Mouse (Mus musculus) heart, postnatal 0 days (tissue): Measurements from ENCODE around the gene D130040H23Rik. TPM values are rescaled to one million over a fixed set of nuclear protein-coding genes. Genes with fewer than 3 reads are reported as not detected.

Experiments
- ATAC-seq: fragments of 200-750 bp; cut with Nextera tagmentation; 2 replicates; pipeline ENCODE4 v1.8.0; 2017; ENCODE audit warnings: low read depth, moderate number of reproducible peaks, moderate library complexity; ENCODE audit not compliant: insufficient read depth
- DNase-seq: peaks from one replicate; pipeline ENCODE4 v3.0.0-alpha.2; 2016; ENCODE audit warnings: low spot score
- H3K27ac ChIP-seq: fragments of 300-500 bp; sonication (generic); 2 replicates; pipeline ENCODE4 v1.5.1; 2014; ENCODE audit warnings: low read depth, mild to moderate bottlenecking
- H3K27me3 ChIP-seq: fragments of 300-500 bp; sonication (generic); 2 replicates; pipeline ENCODE4 v1.6.1; 2014; ENCODE audit warnings: low read length, mixed read lengths; ENCODE audit not compliant: control insufficient read depth, insufficient read depth
- H3K36me3 ChIP-seq: fragments of 300-500 bp; sonication (generic); replicated peaks from 2 replicates; pipeline ENCODE4 v1.6.1; 2014; ENCODE audit warnings: low read length, mixed read lengths; ENCODE audit not compliant: control insufficient read depth, insufficient read depth
- H3K4me1 ChIP-seq: fragments of 300-500 bp; sonication (generic); 2 replicates; pipeline ENCODE4 v1.6.1; 2014; ENCODE audit warnings: antibody characterized with exemption; ENCODE audit not compliant: control insufficient read depth, insufficient read depth
- H3K4me2 ChIP-seq: fragments of 300-500 bp; sonication (generic); 2 replicates; pipeline ENCODE4 v1.6.1; 2014; ENCODE audit warnings: low read depth, mild to moderate bottlenecking, low read length, moderate library complexity
- H3K4me3 ChIP-seq: fragments of 300-500 bp; sonication (generic); 2 replicates; pipeline ENCODE4 v1.5.1; 2014; ENCODE audit warnings: low read depth, low read length
- H3K9ac ChIP-seq: fragments of 300-500 bp; sonication (generic); replicated peaks from 2 replicates; pipeline ENCODE4 v1.6.1; 2014; ENCODE audit warnings: low read depth, low read length, mixed read lengths
- H3K9me3 ChIP-seq: fragments of 300-500 bp; sonication (generic); replicated peaks from 2 replicates; pipeline ENCODE4 v1.6.1; 2016; ENCODE audit warnings: low read length; ENCODE audit not compliant: control insufficient read depth
- CTCF ChIP-seq: IDR thresholded peaks from 2 replicates; pipeline ENCODE4 v1.5.1; 2016; ENCODE audit warnings: antibody characterized with exemption, control low read depth, low read depth
- EP300 ChIP-seq: IDR thresholded peaks from 2 replicates; pipeline ENCODE4 v1.6.1; 2016; ENCODE audit warnings: antibody characterized with exemption, low read depth
- WGBS: fragments of 180-500 bp; shearing (Covaris S2); extraction: QIAGEN DNeasy Blood & Tissue Kit; methylation state at CpG from one replicate; pipeline ENCODE4 v1.1.7; 2014; 5-methylcytosine and 5-hydroxymethylcytosine counted together
- polyA plus RNA-seq: library from polyadenylated mRNA; unstranded; fragments of >200 nt; fragmentation: Nextera tagmentation; extraction: Ambion mirVana; gene quantifications from 2 replicates; pipeline ENCODE4 v1.2.1, GENCODE M21; 2015
- total RNA-seq: library from RNA; depleted of rRNA; stranded (reverse); fragments of >200 nt; gene quantifications from 2 replicates; pipeline ENCODE4 v1.2.3, GENCODE M21; 2014; ENCODE audit warnings: low replicate concordance; rRNA removed

D130040H23Rik gene
- 4.9 TPM in 1 of 2 replicates, not detected in the other for total RNA-seq
- 2.1 and 2.5 TPM in 2 replicates for polyA plus RNA-seq

DNA sequence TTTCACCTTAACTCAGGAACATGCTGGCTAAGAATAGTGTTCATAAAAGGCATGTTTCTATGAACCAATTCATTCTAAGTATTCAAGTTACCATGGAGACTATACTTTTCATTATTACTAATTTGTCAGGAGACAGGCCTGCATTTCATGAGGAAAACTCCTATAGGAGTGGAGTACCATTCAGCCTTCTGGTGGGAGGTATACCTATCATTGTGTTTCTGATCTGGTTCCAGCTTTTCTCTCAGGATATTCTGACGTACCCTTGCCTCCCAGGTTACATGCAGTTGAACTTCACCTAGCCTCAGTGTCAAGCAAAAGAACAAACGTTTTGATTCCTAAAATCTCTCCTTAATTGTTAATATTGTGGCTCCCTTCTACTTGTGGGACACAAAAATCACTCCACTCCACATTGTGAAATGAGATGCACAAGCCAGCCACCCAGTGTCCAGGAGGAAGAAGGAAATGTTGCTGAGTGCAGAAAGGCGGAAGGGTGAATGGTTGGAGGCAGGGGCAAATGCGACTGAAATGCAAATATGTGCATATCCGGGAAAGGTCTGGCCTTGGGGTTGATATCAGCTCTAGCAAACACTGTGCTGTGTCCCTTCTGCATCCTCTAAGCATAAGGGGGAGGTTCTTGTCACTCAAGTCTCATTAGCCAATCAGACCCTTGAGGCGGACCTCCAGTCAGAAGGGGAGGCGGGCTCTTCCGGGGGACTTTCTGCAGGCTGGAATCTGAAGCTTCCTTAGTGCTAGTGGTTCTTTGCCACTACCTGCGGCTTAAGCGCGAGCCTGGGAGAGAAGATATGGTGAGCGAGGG, at the start of gene D130040H23Rik:
D130040H23Rik (plus strand) TSS at position 695 of the 817 bp plus-strand sequence.
- TF ChIP-seq CTCF (no peak), EP300 (no peak)
- no peaks in the 10 kb centered on the region for H3K9me3 ChIP-seq
- H3K36me3 ChIP-seq, result no peaks in the 10 kb centered on the region
- H3K4me1 ChIP-seq, result 0 out of 2 replicates have a peak, but pooled peaks cover 4% of the 10 kb centered on the region
- 8% methylated on average over 12 of the region's 12 CpGs for WGBS
- peak within 1 kb of the TSS; percentile 72 for H3K9ac ChIP-seq
- H3K27ac ChIP-seq, result peak within 1 kb of the TSS; percentile 70
- DNase-seq, result peak; percentile 96
- no peaks in the 10 kb centered on the region for H3K27me3 ChIP-seq
- peak; percentile 99 for ATAC-seq
- H3K4me3 ChIP-seq, result peak within 1 kb of the TSS; percentile 71
- peak within 1 kb of the TSS; percentile 82 for H3K4me2 ChIP-seq

DNA sequence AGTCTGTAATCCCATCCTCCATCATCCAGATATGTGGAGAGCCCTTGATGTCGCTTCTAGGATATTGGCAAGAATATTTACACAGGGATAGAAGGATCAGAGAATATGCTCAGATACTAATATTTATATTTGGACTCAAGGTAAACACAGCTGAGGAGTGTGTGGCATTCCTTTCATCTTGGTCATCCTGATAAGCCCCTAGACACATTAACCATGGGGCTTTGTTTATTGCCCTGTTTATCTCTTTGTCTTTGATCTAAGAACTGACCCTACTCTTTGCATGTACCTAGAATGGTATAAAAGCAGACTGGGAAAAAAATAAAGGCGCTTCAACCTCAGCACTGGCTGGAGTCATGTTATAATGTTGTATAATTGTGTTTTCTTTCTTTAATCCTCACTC, 28.3 kb upstream of the D130040H23Rik start:
- H3K9me3 ChIP-seq, result no peaks in the 10 kb centered on the region
- ATAC-seq (no peak), DNase-seq (no peak)
- no peaks in the 10 kb centered on the region for H3K27me3 ChIP-seq
- no peaks in the 10 kb centered on the region for H3K36me3 ChIP-seq
- TF ChIP-seq CTCF (no peak), EP300 (no peak)
- H3K27ac ChIP-seq, result no peak overlapping the region
- H3K4me2 ChIP-seq, result no peak overlapping the region
- no peak overlapping the region for H3K9ac ChIP-seq
- H3K4me1 ChIP-seq, result no peaks in the 10 kb centered on the region
- no peak overlapping the region for H3K4me3 ChIP-seq
- 77% methylated on average over 2 of the region's 2 CpGs for WGBS

DNA sequence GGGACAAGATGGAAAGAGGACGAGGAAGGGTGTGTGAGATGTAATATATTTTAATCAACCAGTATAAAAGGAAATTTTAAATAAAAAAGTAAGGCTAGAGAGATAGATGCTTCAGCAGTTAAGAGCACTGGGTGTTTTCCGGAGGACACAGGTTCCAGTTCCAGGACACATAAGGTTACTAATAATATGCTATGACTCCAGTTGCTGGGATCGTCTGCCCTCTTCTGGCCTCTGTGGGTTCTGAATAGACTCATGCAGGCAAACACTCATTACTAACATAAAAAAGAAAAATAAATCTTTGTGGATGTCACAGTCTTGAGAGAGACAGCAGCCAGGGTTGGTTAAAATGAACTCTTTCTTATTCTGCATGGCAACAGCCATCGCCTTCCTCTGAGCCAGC, 2.4 kb upstream of the D130040H23Rik start:
- Histone ChIP-seq H3K36me3 (no peaks in the 10 kb centered on the region), H3K27ac (no peak overlapping the region), H3K9me3 (no peaks in the 10 kb centered on the region), H3K9ac (no peak overlapping the region), H3K4me1 (0 out of 2 replicates have a peak, but pooled peaks cover 4% of the 10 kb centered on the region), H3K4me2 (no peak overlapping the region), H3K27me3 (no peaks in the 10 kb centered on the region), H3K4me3 (no peak overlapping the region)
- TF ChIP-seq CTCF, result peak; percentile 52
- TF ChIP-seq EP300, result no peak
- DNase-seq (peak; percentile 10), ATAC-seq (peak; percentile 47; the same call in 1 of the 2 replicates)
- 54% methylated on average over 4 of the region's 4 CpGs for WGBS

DNA sequence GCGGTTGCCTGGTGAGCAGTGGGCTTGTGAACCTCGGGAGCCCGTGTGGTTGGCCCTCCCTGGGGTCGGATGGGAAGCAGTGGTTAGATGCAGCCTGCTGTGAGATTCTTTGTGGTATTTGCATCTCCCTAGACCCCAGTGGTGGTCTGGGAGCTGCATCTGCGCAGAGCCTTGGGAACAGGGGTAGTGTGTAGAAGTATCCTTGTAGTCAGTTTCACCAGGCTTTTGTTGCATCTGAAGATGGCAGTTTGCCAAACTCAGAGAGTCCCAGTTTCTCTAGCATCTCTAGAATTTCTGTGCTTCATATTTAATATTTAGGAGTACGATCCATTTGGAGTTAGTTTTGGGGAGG, 299 bp downstream of the D130040H23Rik start:
- peak overlapping the region; percentile 71 for H3K4me3 ChIP-seq
- no peak for TF ChIP-seq CTCF
- no peak for TF ChIP-seq EP300
- H3K9ac ChIP-seq, result peak overlapping the region; percentile 72
- no peaks in the 10 kb centered on the region for H3K27me3 ChIP-seq
- WGBS, result 19% methylated on average over 6 of the region's 6 CpGs
- H3K27ac ChIP-seq, result peak overlapping the region; percentile 70
- no peaks in the 10 kb centered on the region for H3K9me3 ChIP-seq
- DNase-seq, result no peak
- peak; percentile 59 for ATAC-seq
- H3K4me1 ChIP-seq, result 0 out of 2 replicates have a peak, but pooled peaks cover 4% of the 10 kb centered on the region
- no peaks in the 10 kb centered on the region for H3K36me3 ChIP-seq
- H3K4me2 ChIP-seq, result peak overlapping the region; percentile 82

DNA sequence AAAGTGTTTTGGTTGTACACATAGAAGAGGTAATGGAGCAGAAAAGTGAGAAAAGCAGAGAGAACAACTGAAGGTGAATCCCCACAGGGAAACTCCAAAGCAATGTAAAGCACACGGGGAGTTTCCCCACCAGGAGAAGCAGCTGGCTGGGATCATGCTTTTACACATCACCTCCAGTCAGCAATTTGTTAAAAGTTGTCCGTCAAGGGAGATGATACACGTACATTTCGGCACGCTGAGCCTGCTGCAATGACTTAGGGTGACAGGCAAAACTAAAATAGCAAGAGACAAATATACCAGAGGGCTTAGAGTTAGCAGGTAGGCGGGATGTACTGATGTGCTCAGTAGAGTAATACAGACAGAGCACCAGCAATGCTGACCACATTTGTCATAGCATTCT, 1.6 kb downstream of the D130040H23Rik start:
- TF ChIP-seq EP300 (no peak), CTCF (no peak)
- 0 out of 2 replicates have a peak, but pooled peaks cover 4% of the 10 kb centered on the region for H3K4me1 ChIP-seq
- H3K27me3 ChIP-seq, result no peaks in the 10 kb centered on the region
- DNase-seq, result no peak
- ATAC-seq, result no peak
- H3K4me2 ChIP-seq, result no peak overlapping the region
- H3K27ac ChIP-seq, result no peak overlapping the region
- H3K36me3 ChIP-seq, result no peaks in the 10 kb centered on the region
- no peaks in the 10 kb centered on the region for H3K9me3 ChIP-seq
- H3K4me3 ChIP-seq, result no peak overlapping the region
- no peak overlapping the region for H3K9ac ChIP-seq
- WGBS, result 85% methylated on average over 6 of the region's 6 CpGs

DNA sequence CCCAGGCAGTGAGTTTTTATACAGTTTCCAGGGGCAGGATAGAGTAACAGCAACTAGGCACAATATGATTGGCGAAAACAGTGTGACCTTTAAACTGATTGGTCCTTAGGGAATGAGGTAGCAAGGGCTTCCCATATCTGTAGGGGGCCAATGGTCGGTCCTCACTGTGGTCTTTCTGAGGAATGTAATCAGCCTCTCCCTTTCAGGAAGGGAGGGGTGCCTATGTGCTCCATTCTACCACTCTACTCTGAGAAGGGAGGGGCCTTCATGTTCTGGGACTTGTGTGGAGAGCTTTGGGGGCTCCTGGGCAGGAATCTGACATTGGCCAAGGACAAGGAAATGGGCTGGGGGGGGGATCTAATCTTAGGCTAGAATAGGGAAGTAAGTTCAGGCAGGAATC, 53.9 kb downstream of the D130040H23Rik start:
- Histone ChIP-seq H3K4me1 (no peaks in the 10 kb centered on the region), H3K36me3 (no peaks in the 10 kb centered on the region), H3K27me3 (no peaks in the 10 kb centered on the region), H3K4me3 (no peak overlapping the region), H3K4me2 (no peak overlapping the region), H3K9me3 (peaks cover 3% of the 10 kb centered on the region; the same call in 1 of the 2 replicates), H3K27ac (no peak overlapping the region), H3K9ac (no peak overlapping the region)
- ATAC-seq (no peak), DNase-seq (no peak)
- 75% methylated on average over 2 of the region's 2 CpGs for WGBS
- TF ChIP-seq EP300, result no peak
- TF ChIP-seq CTCF, result no peak
